Mouse (Mus musculus) cerebellum, postnatal 36 days (tissue): Measurements from ENCODE around the gene Tgfb1i1.
A peak's percentile ranks its signal among the peaks of the same experiment; 100 is the strongest.

ENCODE experiments used
- DNase-seq, 2 experiments: peaks; one replicate each; pipeline ENCODE4 v3.0.0; 2021 to 2022; ENCODE audit warnings: mixed read lengths in 2 of 2

The Tgfb1i1 gene

GRCm38 (mm10) chr7:128246496-128247391, at the start of gene Tgfb1i1:
Gene Tgfb1i1, plus strand, starts transcription at chr7:128246812.
- peak; percentile 53 to 55 for DNase-seq

GRCm38 (mm10) chr7:128201607-128202006, 45.0 kb upstream of the Tgfb1i1 start:
- DNase-seq = no peak

GRCm38 (mm10) chr7:128203071-128203470, 43.5 kb upstream of the Tgfb1i1 start:
- no peak for DNase-seq

GRCm38 (mm10) chr7:128204179-128204578, 42.4 kb upstream of the Tgfb1i1 start:
- no peak for DNase-seq

- DNase-seq = no peak
Observed at GRCm38 (mm10) chr7:128205695-128206094, 40.9 kb upstream of the Tgfb1i1 start.

- DNase-seq = no peak
Observed at GRCm38 (mm10) chr7:128206152-128206551, 40.5 kb upstream of the Tgfb1i1 start, which contains the start of gene Cox6a2. Gene Cox6a2, minus strand, starts transcription at chr7:128206387.

GRCm38 (mm10) chr7:128208187-128208586, 38.4 kb upstream of the Tgfb1i1 start:
- DNase-seq = peak; percentile 56 to 70

- DNase-seq = no peak
Observed at GRCm38 (mm10) chr7:128209826-128210225, 36.8 kb upstream of the Tgfb1i1 start.

GRCm38 (mm10) chr7:128219952-128220351, 26.7 kb upstream of the Tgfb1i1 start:
- DNase-seq = no peak

GRCm38 (mm10) chr7:128220936-128221335, 25.7 kb upstream of the Tgfb1i1 start:
- no peak for DNase-seq

- DNase-seq = no peak
Observed at GRCm38 (mm10) chr7:128231741-128232140, 14.9 kb upstream of the Tgfb1i1 start.

- no peak for DNase-seq
Observed at GRCm38 (mm10) chr7:128234796-128235195, 11.8 kb upstream of the Tgfb1i1 start.

- DNase-seq = no peak
Observed at GRCm38 (mm10) chr7:128235481-128235880, 11.1 kb upstream of the Tgfb1i1 start.

- peak in 1 of 2 experiments; percentile 7 for DNase-seq
Observed at GRCm38 (mm10) chr7:128236426-128236825, 10.2 kb upstream of the Tgfb1i1 start.

- peak; percentile 90 for DNase-seq
Observed at GRCm38 (mm10) chr7:128236856-128237592, 9.6 kb upstream of the Tgfb1i1 start, which contains the start of gene Armc5. Gene Armc5, plus strand, starts transcription at chr7:128237342.

GRCm38 (mm10) chr7:128237593-128237926, 9.1 kb upstream of the Tgfb1i1 start:
- no peak for DNase-seq

- DNase-seq = peak; percentile 99 to 100
Observed at GRCm38 (mm10) chr7:128237927-128238778, 8.5 kb upstream of the Tgfb1i1 start, which contains the start of gene 9130023H24Rik. Gene 9130023H24Rik, minus strand, starts transcription at chr7:128238031.

GRCm38 (mm10) chr7:128238991-128239390, 7.6 kb upstream of the Tgfb1i1 start:
- DNase-seq = peak in 1 of 2 experiments; percentile 16

GRCm38 (mm10) chr7:128240131-128240784, 6.4 kb upstream of the Tgfb1i1 start:
- peak in 1 of 2 experiments; percentile 27 for DNase-seq

GRCm38 (mm10) chr7:128242331-128242730, 4.3 kb upstream of the Tgfb1i1 start:
- DNase-seq = no peak

- no peak for DNase-seq
Observed at GRCm38 (mm10) chr7:128243921-128244320, 2.7 kb upstream of the Tgfb1i1 start.
